Mouse (Mus musculus) gastrocnemius, postnatal 36 days (tissue): ENCODE data around the gene Zfp978. TPM values are rescaled to one million over a fixed set of nuclear protein-coding genes. Genes with fewer than 3 reads are reported as not detected.
"Not testable (repeated sequence)": the region's sequence is repeated elsewhere in the genome, so short reads cannot be mapped to it uniquely, and the experiment has no call there.

Source experiments
- DNase-seq, 2 experiments: peaks; one replicate each; pipeline ENCODE4 v3.0.0; 2022
- intact Hi-C: fragments of 180-260 bp; cut with DNase I; formaldehyde crosslinking; loops from one replicate; pipeline ENCODE4 v1.15.1; 2025
- long read RNA-seq, 2 experiments: library from polyadenylated mRNA; stranded (forward); transcript quantifications; one replicate each; pipeline ENCODE4 v2.0.0; 2021
- total RNA-seq, 2 experiments: library from RNA; stranded (reverse); gene quantifications; 2 replicates each; pipeline ENCODE4 v1.2.3; 2021

Gene Zfp978
- not detected for total RNA-seq
- long read RNA-seq, experiment 1, result 0 reads
- long read RNA-seq, experiment 2, result 0 reads

GRCm38 (mm10) chr4:147361003-147361402 lies at the start of gene Zfp978:
Gene Zfp978 (plus strand): TSS chr4:147361303.
- intact Hi-C loops, DNase-seq: not testable (repeated sequence)

- DNase-seq, intact Hi-C loops: not testable (repeated sequence)
Observed at GRCm38 (mm10) chr4:147335036-147335690, 25.9 kb upstream of the Zfp978 start.

- DNase-seq, result not testable (repeated sequence)
Observed at GRCm38 (mm10) chr4:147335691-147336367, 25.3 kb upstream of the Zfp978 start.

GRCm38 (mm10) chr4:147336368-147337195 lies 24.5 kb upstream of the Zfp978 start:
- DNase-seq, intact Hi-C loops: not testable (repeated sequence)

More at GRCm38 (mm10) chr4:147335691-147336367, 25.3 kb upstream of the Zfp978 start:
- intact Hi-C loops, result not testable (repeated sequence)

- DNase-seq, intact Hi-C loops: not testable (repeated sequence)
Observed at GRCm38 (mm10) chr4:147337520-147337919, 23.6 kb upstream of the Zfp978 start.

GRCm38 (mm10) chr4:147338032-147338610 lies 23.0 kb upstream of the Zfp978 start:
- intact Hi-C loops, result no loop called here
- no peak for DNase-seq

GRCm38 (mm10) chr4:147338706-147339105 lies 22.4 kb upstream of the Zfp978 start:
- intact Hi-C loops, result not testable (repeated sequence)

GRCm38 (mm10) chr4:147339601-147340219 lies 21.4 kb upstream of the Zfp978 start:
- DNase-seq, intact Hi-C loops: not testable (repeated sequence)

More at GRCm38 (mm10) chr4:147338706-147339105, 22.4 kb upstream of the Zfp978 start:
- DNase-seq, result not testable (repeated sequence)

GRCm38 (mm10) chr4:147340236-147340635 lies 20.9 kb upstream of the Zfp978 start:
- DNase-seq, intact Hi-C loops: not testable (repeated sequence)

- DNase-seq, intact Hi-C loops: not testable (repeated sequence)
Observed at GRCm38 (mm10) chr4:147340876-147341275, 20.2 kb upstream of the Zfp978 start.

- peak in 1 of 2 experiments; percentile 12 for DNase-seq
Observed at GRCm38 (mm10) chr4:147343042-147343908, 17.8 kb upstream of the Zfp978 start.

GRCm38 (mm10) chr4:147345061-147345554 lies 16.0 kb upstream of the Zfp978 start:
- DNase-seq, intact Hi-C loops: not testable (repeated sequence)

More at GRCm38 (mm10) chr4:147343042-147343908, 17.8 kb upstream of the Zfp978 start:
- intact Hi-C loops, result not testable (repeated sequence)

GRCm38 (mm10) chr4:147346361-147347035 lies 14.6 kb upstream of the Zfp978 start:
- intact Hi-C loops, result not testable (repeated sequence)
- peak in 1 of 2 experiments; percentile 7 for DNase-seq

GRCm38 (mm10) chr4:147347300-147347699 lies 13.8 kb upstream of the Zfp978 start:
- intact Hi-C loops, result not testable (repeated sequence)
- DNase-seq, result peak in 1 of 2 experiments; percentile 9

GRCm38 (mm10) chr4:147347880-147348279 lies 13.2 kb upstream of the Zfp978 start:
- DNase-seq, intact Hi-C loops: not testable (repeated sequence)

- DNase-seq, intact Hi-C loops: not testable (repeated sequence)
Observed at GRCm38 (mm10) chr4:147348401-147348800, 12.7 kb upstream of the Zfp978 start.

GRCm38 (mm10) chr4:147348906-147349686 lies 12.0 kb upstream of the Zfp978 start:
- DNase-seq, result peak; percentile 22 to 23
- intact Hi-C loops, result not testable (repeated sequence)
